Mouse (Mus musculus) hematopoietic stem cell, adult 5-6 weeks (primary cell): Measurements from ENCODE around the gene Rbbp8nl. TPM values are rescaled to one million over a fixed set of nuclear protein-coding genes. Genes with fewer than 3 reads are reported as not detected.
"Not testable (repeated sequence)": the region's sequence is repeated elsewhere in the genome, so short reads cannot be mapped to it uniquely, and the experiment has no call there.

Experiments used
- ATAC-seq, 2 experiments: fragments of 125-278 bp in 1 of 2; replicated peaks in 1 of 2; 2 replicates each; pipeline ENCODE4 v1.8.0; 2016 to 2017; ENCODE audit warnings: inconsistent platforms in 2 of 2, mild to moderate bottlenecking in 2 of 2, moderate number of reproducible peaks in 2 of 2, low read depth in 1 of 2, moderate TSS enrichment in 1 of 2; ENCODE audit not compliant: low FRiP score in 2 of 2, poor library complexity in 2 of 2, severe bottlenecking in 2 of 2, insufficient read depth in 1 of 2, low TSS enrichment in 1 of 2
- total RNA-seq: library from RNA; stranded (forward); fragments of 172-1452, 232-1000 nt; gene quantifications from 2 replicates; pipeline ENCODE4 v1.2.3, GENCODE M21; 2017

The Rbbp8nl gene
- total RNA-seq, 1 experiment from 2014 or later: not detected

GRCm38 (mm10) chr2:180262891-180263290 is 26.8 kb downstream of the Rbbp8nl start:
- ATAC-seq: no peak

- ATAC-seq: no peak
Measured at GRCm38 (mm10) chr2:180262441-180262840, 27.2 kb downstream of the Rbbp8nl start.

- ATAC-seq: no peak
Measured at GRCm38 (mm10) chr2:180261901-180262300, 27.8 kb downstream of the Rbbp8nl start.

- no peak for ATAC-seq
Measured at GRCm38 (mm10) chr2:180260610-180261480, 28.8 kb downstream of the Rbbp8nl start.

- not testable (repeated sequence) for ATAC-seq
Measured at GRCm38 (mm10) chr2:180259826-180260609, 29.7 kb downstream of the Rbbp8nl start.

- not testable (repeated sequence) for ATAC-seq
Measured at GRCm38 (mm10) chr2:180258951-180259484, 30.7 kb downstream of the Rbbp8nl start.

- ATAC-seq: no peak
Measured at GRCm38 (mm10) chr2:180257963-180258865, 31.5 kb downstream of the Rbbp8nl start.

GRCm38 (mm10) chr2:180257001-180257521 is 32.6 kb downstream of the Rbbp8nl start, which contains the start of gene Rps21:
Gene Rps21 (plus strand): TSS chr2:180257377.
- peak; percentile 91 to 94 for ATAC-seq

- ATAC-seq: peak; percentile 26 to 29; a peak in 3 of 4 replicates
Measured at GRCm38 (mm10) chr2:180256296-180257000, 33.2 kb downstream of the Rbbp8nl start.

GRCm38 (mm10) chr2:180255701-180256100 is 34.0 kb downstream of the Rbbp8nl start:
- no peak for ATAC-seq

- no peak for ATAC-seq
Measured at GRCm38 (mm10) chr2:180254436-180255209, 35.1 kb downstream of the Rbbp8nl start.

GRCm38 (mm10) chr2:180251838-180252237 is 37.8 kb downstream of the Rbbp8nl start:
- ATAC-seq: no peak

- peak; percentile 92 to 96 for ATAC-seq
Measured at GRCm38 (mm10) chr2:180250930-180251611, 38.6 kb downstream of the Rbbp8nl start.

- ATAC-seq: no peak
Measured at GRCm38 (mm10) chr2:180248947-180249660, 40.6 kb downstream of the Rbbp8nl start.
